Mouse (Mus musculus): ENCODE results near the gene Letmd1. TPM values are rescaled to one million over a fixed set of nuclear protein-coding genes. Genes with fewer than 3 reads are reported as not detected.

Gene Letmd1
- 8.6 TPM for polyA plus RNA-seq (2014; fragmentation: Illumina TruSeq; extraction: RNeasy Lipid Tissue Mini Kit (QIAGEN cat#74804); ENCODE audit: low read depth, low replicate concordance)

DNA sequence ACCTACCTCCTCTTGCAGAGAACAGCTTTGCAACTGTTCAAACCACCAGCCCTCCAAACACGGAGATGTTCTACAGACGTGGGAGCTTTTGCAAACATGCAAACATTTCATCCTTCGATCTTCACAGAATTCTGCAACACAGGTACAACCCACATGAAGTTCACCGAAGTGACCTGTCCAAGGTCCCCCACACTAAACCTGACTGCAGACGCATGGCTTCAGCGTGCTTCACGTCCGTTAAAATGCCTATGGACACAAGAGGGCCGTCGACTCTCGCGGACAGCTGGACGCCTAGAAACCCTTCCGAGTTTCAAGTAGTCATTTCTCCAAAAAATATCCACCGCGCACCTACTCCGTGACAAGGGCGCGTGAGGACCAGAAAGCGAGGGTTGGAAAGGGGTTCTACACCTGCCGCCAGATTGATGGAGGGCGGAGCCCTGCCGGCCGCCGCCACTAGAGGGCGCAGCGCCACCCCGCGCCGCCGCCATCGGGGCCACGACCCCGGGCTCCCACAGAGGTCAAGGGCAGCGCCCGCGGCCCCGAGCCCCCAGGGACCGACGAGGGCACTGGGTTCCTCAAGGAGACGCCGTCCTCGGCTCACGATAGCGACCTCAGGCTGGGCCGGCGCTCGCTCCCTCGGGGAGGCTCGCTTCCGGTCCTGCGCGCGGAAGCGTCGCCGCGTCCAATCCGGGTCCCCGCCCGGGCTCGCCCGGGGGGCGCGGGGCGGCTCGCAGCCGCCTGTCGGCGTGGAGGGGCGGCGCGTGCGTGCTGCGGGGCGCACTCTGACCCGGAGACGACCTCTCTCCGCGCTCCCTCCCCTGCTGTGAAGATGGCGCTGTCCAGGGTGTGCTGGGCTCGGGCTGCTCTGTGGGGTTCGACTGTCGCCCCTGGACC, at the start of gene Letmd1:
Gene Letmd1 (plus strand): TSS at position 729 of the 894 bp plus-strand sequence.

DNA sequence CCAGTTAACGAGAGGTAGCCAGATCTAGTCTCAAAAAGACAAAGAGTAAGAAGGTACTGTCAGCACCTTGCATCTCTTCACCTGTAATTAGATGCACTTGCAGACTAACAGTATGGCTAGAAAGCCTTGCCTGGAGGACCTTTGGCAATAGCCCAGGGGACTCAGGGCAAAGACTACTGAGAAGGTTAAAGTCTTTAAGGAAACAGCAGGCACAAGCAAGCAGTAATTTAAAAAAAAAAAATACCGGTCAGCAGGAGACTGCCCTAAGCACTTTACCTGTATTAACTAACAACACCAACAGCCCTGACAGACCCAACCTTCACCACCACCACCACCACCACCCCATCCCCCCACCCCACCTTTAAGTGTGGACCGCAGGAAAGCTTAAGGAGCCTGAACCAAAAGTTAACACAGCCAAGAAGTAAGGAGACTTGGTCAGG, 47.0 kb upstream of the Letmd1 start, which contains the start of gene Gm5475:
Gene Gm5475 (plus strand): TSS at position 390 of the 440 bp plus-strand sequence.

DNA sequence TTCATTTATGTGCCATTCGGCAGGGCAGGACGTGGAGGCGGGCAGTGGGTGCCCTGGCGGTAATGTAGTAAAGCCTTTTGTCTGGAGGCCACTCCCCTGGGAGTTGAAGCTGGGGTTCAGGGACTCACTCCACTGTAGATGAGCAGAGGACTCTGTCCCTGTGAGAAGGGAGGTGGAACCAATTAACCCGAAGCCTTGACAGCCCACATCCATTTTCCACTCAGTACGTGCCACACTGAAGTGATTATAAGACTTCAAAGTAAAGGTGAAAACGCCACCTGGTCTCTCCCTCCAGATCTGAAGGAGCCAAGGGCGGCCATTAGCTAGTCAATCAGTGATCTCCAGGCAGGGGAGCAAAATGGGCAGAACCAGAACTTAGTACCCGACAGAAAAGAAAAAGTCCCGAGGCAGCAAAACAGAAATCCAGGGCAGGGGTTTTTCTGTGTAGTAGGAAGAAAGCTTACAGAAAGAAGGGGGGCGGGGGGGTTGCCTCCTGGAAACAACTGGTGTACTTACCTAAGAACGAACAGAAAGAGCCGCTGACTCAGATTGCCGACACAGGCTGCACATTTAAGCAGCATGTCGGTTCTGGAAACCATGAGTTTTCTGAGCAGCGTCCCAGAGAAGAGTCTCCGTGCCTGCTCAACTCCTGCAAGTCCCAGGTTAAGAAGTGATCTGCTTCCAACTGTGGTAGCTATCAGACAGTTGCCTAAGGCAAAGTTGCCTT, 44.3 kb upstream of the Letmd1 start, which contains the start of gene Slc11a2:
Gene Slc11a2 (minus strand): TSS at position 677 of the 727 bp plus-strand sequence.

DNA sequence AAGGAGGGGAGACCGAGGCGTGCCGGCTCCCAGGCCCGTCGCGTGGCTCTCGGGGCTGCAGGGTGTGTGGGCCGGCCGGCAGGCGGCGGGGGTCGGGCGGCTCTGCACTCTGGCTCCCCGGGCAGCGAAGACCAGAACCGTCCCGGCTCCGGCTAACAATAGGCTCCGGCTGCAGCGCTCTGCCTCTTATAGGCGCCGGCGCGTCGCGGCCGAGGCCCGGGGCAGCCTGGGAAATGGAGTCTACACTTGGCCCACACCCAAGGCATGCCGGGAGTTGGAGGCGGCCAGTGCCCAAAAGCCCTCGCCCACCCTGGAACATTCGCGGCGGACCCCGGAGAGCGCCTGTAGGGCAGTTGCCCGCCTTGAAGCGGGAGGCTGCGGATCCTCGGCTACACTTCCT, 26.3 kb downstream of the Letmd1 start, which contains the start of gene Csrnp2:
Gene Csrnp2 (minus strand): TSS at position 387 of the 400 bp plus-strand sequence.

Other genes with a start within 250 kb of the Letmd1 start
- gene Atf1, start 241.2 kb upstream of the Letmd1 start, polyA plus RNA-seq (2014; fragmentation: Illumina TruSeq; extraction: RNeasy Lipid Tissue Mini Kit (QIAGEN cat#74804); ENCODE audit: low read depth, low replicate concordance): 81.9 TPM
- gene Tmprss12, start 188.2 kb upstream of the Letmd1 start, polyA plus RNA-seq (2014; fragmentation: Illumina TruSeq; extraction: RNeasy Lipid Tissue Mini Kit (QIAGEN cat#74804); ENCODE audit: low read depth, low replicate concordance): 34.8 TPM
- gene Mettl7a1, start 164.9 kb upstream of the Letmd1 start, polyA plus RNA-seq (2014; fragmentation: Illumina TruSeq; extraction: RNeasy Lipid Tissue Mini Kit (QIAGEN cat#74804); ENCODE audit: low read depth, low replicate concordance): 6.8 TPM
- gene Mettl7a3, start 134.1 kb upstream of the Letmd1 start, polyA plus RNA-seq (2014; fragmentation: Illumina TruSeq; extraction: RNeasy Lipid Tissue Mini Kit (QIAGEN cat#74804); ENCODE audit: low read depth, low replicate concordance): not detected
- not detected for gene Methig1, start 115.9 kb upstream of the Letmd1 start, polyA plus RNA-seq (2014; fragmentation: Illumina TruSeq; extraction: RNeasy Lipid Tissue Mini Kit (QIAGEN cat#74804); ENCODE audit: low read depth, low replicate concordance)
- not detected for gene Mettl7a2, start 115.8 kb upstream of the Letmd1 start, polyA plus RNA-seq (2014; fragmentation: Illumina TruSeq; extraction: RNeasy Lipid Tissue Mini Kit (QIAGEN cat#74804); ENCODE audit: low read depth, low replicate concordance)
- gene Higd1c, start 104.5 kb upstream of the Letmd1 start, polyA plus RNA-seq (2014; fragmentation: Illumina TruSeq; extraction: RNeasy Lipid Tissue Mini Kit (QIAGEN cat#74804); ENCODE audit: low read depth, low replicate concordance): not detected
- gene Gm5475, start 46.9 kb upstream of the Letmd1 start, polyA plus RNA-seq (2014; fragmentation: Illumina TruSeq; extraction: RNeasy Lipid Tissue Mini Kit (QIAGEN cat#74804); ENCODE audit: low read depth, low replicate concordance): 0.17 TPM
- gene Slc11a2, start 44.0 kb upstream of the Letmd1 start, polyA plus RNA-seq (2014; fragmentation: Illumina TruSeq; extraction: RNeasy Lipid Tissue Mini Kit (QIAGEN cat#74804); ENCODE audit: low read depth, low replicate concordance): 10.5 TPM
- gene Csrnp2, start 26.5 kb downstream of the Letmd1 start, polyA plus RNA-seq (2014; fragmentation: Illumina TruSeq; extraction: RNeasy Lipid Tissue Mini Kit (QIAGEN cat#74804); ENCODE audit: low read depth, low replicate concordance): 11.5 TPM
- gene Tfcp2, start 83.0 kb downstream of the Letmd1 start, polyA plus RNA-seq (2014; fragmentation: Illumina TruSeq; extraction: RNeasy Lipid Tissue Mini Kit (QIAGEN cat#74804); ENCODE audit: low read depth, low replicate concordance): 9.3 TPM
- 12.5 TPM for gene Pou6f1, start 131.0 kb downstream of the Letmd1 start, polyA plus RNA-seq (2014; fragmentation: Illumina TruSeq; extraction: RNeasy Lipid Tissue Mini Kit (QIAGEN cat#74804); ENCODE audit: low read depth, low replicate concordance)
- gene Dazap2, start 146.3 kb downstream of the Letmd1 start, polyA plus RNA-seq (2014; fragmentation: Illumina TruSeq; extraction: RNeasy Lipid Tissue Mini Kit (QIAGEN cat#74804); ENCODE audit: low read depth, low replicate concordance): 106 TPM
- gene Smagp, start 167.9 kb downstream of the Letmd1 start, polyA plus RNA-seq (2014; fragmentation: Illumina TruSeq; extraction: RNeasy Lipid Tissue Mini Kit (QIAGEN cat#74804); ENCODE audit: low read depth, low replicate concordance): not detected
- gene Bin2, start 200.5 kb downstream of the Letmd1 start, polyA plus RNA-seq (2014; fragmentation: Illumina TruSeq; extraction: RNeasy Lipid Tissue Mini Kit (QIAGEN cat#74804); ENCODE audit: low read depth, low replicate concordance): 10.4 TPM
- not detected for gene Cela1, start 218.9 kb downstream of the Letmd1 start, polyA plus RNA-seq (2014; fragmentation: Illumina TruSeq; extraction: RNeasy Lipid Tissue Mini Kit (QIAGEN cat#74804); ENCODE audit: low read depth, low replicate concordance)

All from testis, adult 10 weeks (tissue).